Mouse (Mus musculus): ENCODE results near the gene Ddost. TPM values are rescaled to one million over a fixed set of nuclear protein-coding genes. Genes with fewer than 3 reads are reported as not detected.

Ddost gene
- polyA plus RNA-seq (2014; fragmentation: Illumina TruSeq; extraction: RNeasy Lipid Tissue Mini Kit (QIAGEN cat#74804); ENCODE audit: low read depth, low replicate concordance) = 23.3 TPM

GRCm38 (mm10) chr4:138304340-138305104, at the start of gene Ddost:
Gene Ddost (plus strand): TSS chr4:138304730.

GRCm38 (mm10) chr4:138326077-138326695, 21.7 kb downstream of the Ddost start, which contains the start of gene Pink1:
Gene Pink1 (minus strand): TSS chr4:138326307.

Other genes with a start within 250 kb of the Ddost start
- 193 TPM for gene Hp1bp3, start 88.4 kb upstream of the Ddost start, polyA plus RNA-seq (2014; fragmentation: Illumina TruSeq; extraction: RNeasy Lipid Tissue Mini Kit (QIAGEN cat#74804); ENCODE audit: low read depth, low replicate concordance)
- 0.58 TPM for gene Sh2d5, start 54.3 kb upstream of the Ddost start, polyA plus RNA-seq (2014; fragmentation: Illumina TruSeq; extraction: RNeasy Lipid Tissue Mini Kit (QIAGEN cat#74804); ENCODE audit: low read depth, low replicate concordance)
- gene Kif17, start 54.3 kb upstream of the Ddost start, polyA plus RNA-seq (2014; fragmentation: Illumina TruSeq; extraction: RNeasy Lipid Tissue Mini Kit (QIAGEN cat#74804); ENCODE audit: low read depth, low replicate concordance) = 0.41 TPM
- 104 TPM for gene Pink1, start 21.6 kb downstream of the Ddost start, polyA plus RNA-seq (2014; fragmentation: Illumina TruSeq; extraction: RNeasy Lipid Tissue Mini Kit (QIAGEN cat#74804); ENCODE audit: low read depth, low replicate concordance)
- gene Cda, start 63.3 kb downstream of the Ddost start, polyA plus RNA-seq (2014; fragmentation: Illumina TruSeq; extraction: RNeasy Lipid Tissue Mini Kit (QIAGEN cat#74804); ENCODE audit: low read depth, low replicate concordance) = 1.2 TPM
- not detected for gene Fam43b, start 91.8 kb downstream of the Ddost start, polyA plus RNA-seq (2014; fragmentation: Illumina TruSeq; extraction: RNeasy Lipid Tissue Mini Kit (QIAGEN cat#74804); ENCODE audit: low read depth, low replicate concordance)
- gene Mul1, start 129.9 kb downstream of the Ddost start, polyA plus RNA-seq (2014; fragmentation: Illumina TruSeq; extraction: RNeasy Lipid Tissue Mini Kit (QIAGEN cat#74804); ENCODE audit: low read depth, low replicate concordance) = 6.0 TPM
- gene Camk2n1, start 149.6 kb downstream of the Ddost start, polyA plus RNA-seq (2014; fragmentation: Illumina TruSeq; extraction: RNeasy Lipid Tissue Mini Kit (QIAGEN cat#74804); ENCODE audit: low read depth, low replicate concordance) = 39.0 TPM

Measured in adrenal gland, adult 10 weeks (tissue).